Mouse (Mus musculus): Measurements from ENCODE around the gene Stard13. TPM values are rescaled to one million over a fixed set of nuclear protein-coding genes. Genes with fewer than 3 reads are reported as not detected.

Stard13 gene
- polyA plus RNA-seq (2015; fragmentation: Nextera tagmentation; extraction: Ambion mirVana) = 10.6 and 11.3 TPM in 2 replicates

GRCm38 (mm10) chr5:151233400-151234031 lies at the start of gene Stard13:
Gene Stard13, minus strand, starts transcription at chr5:151233836.
- Histone ChIP-seq H3K27ac (peak within 1 kb of the TSS; percentile 45), H3K27me3 (no peaks in the 10 kb centered on the region), H3K9ac (peak within 1 kb of the TSS; percentile 67), H3K36me3 (no peaks in the 10 kb centered on the region), H3K4me1 (peaks cover 17% of the 10 kb centered on the region), H3K9me3 (replicated peaks) (no peaks in the 10 kb centered on the region), H3K4me3 (replicated peaks) (peak within 1 kb of the TSS; percentile 67), H3K4me2 (peak within 1 kb of the TSS; percentile 98)
- WGBS = under 1% methylated on average over 49 of the region's 49 CpGs
- peak; percentile 93 for ATAC-seq (replicated peaks; ENCODE audit: low FRiP score)

GRCm38 (mm10) chr5:151279531-151279930 lies 45.9 kb upstream of the Stard13 start:
- 76% methylated on average over 7 of the region's 7 CpGs for whole genome bisulfite sequencing
- no peak overlapping the region for H3K27ac ChIP-seq
- no peaks in the 10 kb centered on the region for H3K9me3 ChIP-seq (replicated peaks)
- H3K9ac ChIP-seq = no peak overlapping the region
- H3K27me3 ChIP-seq = no peaks in the 10 kb centered on the region
- H3K4me3 ChIP-seq (replicated peaks) = no peak overlapping the region
- ATAC-seq (replicated peaks; ENCODE audit: low FRiP score) = no peak
- 0 out of 2 replicates have a peak, but pooled peaks cover under 1% of the 10 kb centered on the region for H3K4me1 ChIP-seq
- H3K4me2 ChIP-seq = no peak overlapping the region
- H3K36me3 ChIP-seq = no peaks in the 10 kb centered on the region

- Histone ChIP-seq H3K9me3 (replicated peaks) (no peaks in the 10 kb centered on the region), H3K4me3 (replicated peaks) (no peak overlapping the region), H3K36me3 (no peaks in the 10 kb centered on the region), H3K4me1 (peaks cover 4% of the 10 kb centered on the region; the same call in 1 of the 2 replicates), H3K27me3 (no peaks in the 10 kb centered on the region), H3K27ac (no peak overlapping the region), H3K9ac (no peak overlapping the region), H3K4me2 (no peak overlapping the region)
- no peak for ATAC-seq (replicated peaks; ENCODE audit: low FRiP score)
- WGBS = 70% methylated on average over 6 of the region's 6 CpGs
Measured at GRCm38 (mm10) chr5:151277927-151278326, 44.3 kb upstream of the Stard13 start.

- H3K4me1 ChIP-seq = peaks cover 4% of the 10 kb centered on the region; the same call in 1 of the 2 replicates
- H3K4me3 ChIP-seq (replicated peaks) = no peak overlapping the region
- H3K9me3 ChIP-seq (replicated peaks) = no peaks in the 10 kb centered on the region
- ATAC-seq (replicated peaks; ENCODE audit: low FRiP score) = no peak
- no peak overlapping the region for H3K9ac ChIP-seq
- H3K36me3 ChIP-seq = no peaks in the 10 kb centered on the region
- H3K27me3 ChIP-seq = no peaks in the 10 kb centered on the region
- H3K27ac ChIP-seq = no peak overlapping the region
- H3K4me2 ChIP-seq = no peak overlapping the region
- WGBS = 86% methylated on average over 2 of the region's 2 CpGs
Measured at GRCm38 (mm10) chr5:151275986-151276385, 42.4 kb upstream of the Stard13 start.

- no peaks in the 10 kb centered on the region for H3K27me3 ChIP-seq
- H3K9ac ChIP-seq = no peak overlapping the region
- no peak overlapping the region for H3K4me2 ChIP-seq
- no peaks in the 10 kb centered on the region for H3K9me3 ChIP-seq (replicated peaks)
- no peaks in the 10 kb centered on the region for H3K36me3 ChIP-seq
- no peak overlapping the region for H3K27ac ChIP-seq
- no peak for ATAC-seq (replicated peaks; ENCODE audit: low FRiP score)
- H3K4me1 ChIP-seq = peaks cover 4% of the 10 kb centered on the region; the same call in 1 of the 2 replicates
- WGBS = 62% methylated on average over 6 of the region's 6 CpGs
- no peak overlapping the region for H3K4me3 ChIP-seq (replicated peaks)
Measured at GRCm38 (mm10) chr5:151274265-151274664, 40.6 kb upstream of the Stard13 start.

- ATAC-seq (replicated peaks; ENCODE audit: low FRiP score) = no peak
- Histone ChIP-seq H3K9ac (no peak overlapping the region), H3K9me3 (replicated peaks) (no peaks in the 10 kb centered on the region), H3K36me3 (no peaks in the 10 kb centered on the region), H3K27me3 (no peaks in the 10 kb centered on the region), H3K4me2 (no peak overlapping the region), H3K4me1 (peaks cover 4% of the 10 kb centered on the region; the same call in 1 of the 2 replicates), H3K27ac (no peak overlapping the region), H3K4me3 (replicated peaks) (no peak overlapping the region)
- 87% methylated on average over 5 of the region's 5 CpGs for WGBS
Measured at GRCm38 (mm10) chr5:151270815-151271214, 37.2 kb upstream of the Stard13 start.

- Histone ChIP-seq H3K4me2 (no peak overlapping the region), H3K4me3 (replicated peaks) (no peak overlapping the region), H3K4me1 (peaks cover 3% of the 10 kb centered on the region; the same call in 1 of the 2 replicates), H3K27ac (no peak overlapping the region), H3K9me3 (replicated peaks) (no peaks in the 10 kb centered on the region), H3K36me3 (no peaks in the 10 kb centered on the region), H3K27me3 (no peaks in the 10 kb centered on the region), H3K9ac (no peak overlapping the region)
- 89% methylated on average over 14 of the region's 14 CpGs for WGBS
- no peak for ATAC-seq (replicated peaks; ENCODE audit: low FRiP score)
Measured at GRCm38 (mm10) chr5:151266896-151267634, 33.4 kb upstream of the Stard13 start.

GRCm38 (mm10) chr5:151261558-151261957 lies 27.9 kb upstream of the Stard13 start:
- Histone ChIP-seq H3K4me1 (peaks cover 3% of the 10 kb centered on the region; the same call in 1 of the 2 replicates), H3K4me3 (replicated peaks) (no peak overlapping the region), H3K36me3 (no peaks in the 10 kb centered on the region), H3K9me3 (replicated peaks) (no peaks in the 10 kb centered on the region), H3K9ac (no peak overlapping the region), H3K27ac (no peak overlapping the region), H3K27me3 (no peaks in the 10 kb centered on the region), H3K4me2 (no peak overlapping the region)
- WGBS = 88% methylated on average over 2 of the region's 2 CpGs
- no peak for ATAC-seq (replicated peaks; ENCODE audit: low FRiP score)

GRCm38 (mm10) chr5:151252213-151252612 lies 18.6 kb upstream of the Stard13 start:
- peaks cover 20% of the 10 kb centered on the region for H3K4me1 ChIP-seq
- H3K9me3 ChIP-seq (replicated peaks) = no peaks in the 10 kb centered on the region
- H3K4me3 ChIP-seq (replicated peaks) = no peak overlapping the region
- no peaks in the 10 kb centered on the region for H3K27me3 ChIP-seq
- no peak for ATAC-seq (replicated peaks; ENCODE audit: low FRiP score)
- no peak overlapping the region for H3K9ac ChIP-seq
- 78% methylated on average over 8 of the region's 8 CpGs for WGBS
- no peak overlapping the region for H3K4me2 ChIP-seq
- H3K36me3 ChIP-seq = no peaks in the 10 kb centered on the region
- no peak overlapping the region for H3K27ac ChIP-seq

GRCm38 (mm10) chr5:151251656-151252055 lies 18.0 kb upstream of the Stard13 start:
- no peak for ATAC-seq (replicated peaks; ENCODE audit: low FRiP score)
- no peaks in the 10 kb centered on the region for H3K9me3 ChIP-seq (replicated peaks)
- no peak overlapping the region for H3K27ac ChIP-seq
- H3K27me3 ChIP-seq = no peaks in the 10 kb centered on the region
- H3K4me2 ChIP-seq = no peak overlapping the region
- no peak overlapping the region for H3K4me3 ChIP-seq (replicated peaks)
- no peaks in the 10 kb centered on the region for H3K36me3 ChIP-seq
- WGBS = 87% methylated on average over 8 of the region's 8 CpGs
- H3K4me1 ChIP-seq = peaks cover 26% of the 10 kb centered on the region
- no peak overlapping the region for H3K9ac ChIP-seq

GRCm38 (mm10) chr5:151248671-151249620 lies 15.3 kb upstream of the Stard13 start:
- ATAC-seq (replicated peaks; ENCODE audit: low FRiP score) = peak; percentile 31; the same call in 1 of the 2 replicates
- WGBS = 53% methylated on average over 10 of the region's 10 CpGs

More at GRCm38 (mm10) chr5:151248671-151249620, 15.3 kb upstream of the Stard13 start:
- Histone ChIP-seq H3K9ac (no peak overlapping the region), H3K27ac (no peak overlapping the region), H3K4me2 (no peak overlapping the region), H3K4me3 (replicated peaks) (no peak overlapping the region), H3K9me3 (replicated peaks) (no peaks in the 10 kb centered on the region), H3K4me1 (peaks cover 30% of the 10 kb centered on the region), H3K27me3 (no peaks in the 10 kb centered on the region), H3K36me3 (no peaks in the 10 kb centered on the region)

All from kidney, embryonic 15.5 days (tissue).